Mouse (Mus musculus) retina, postnatal 1 day (tissue): ENCODE measurements at regions not wholly inside any gene's neighbourhood (a gene's known extent, or its start where the extent isn't known, plus 50 kb on each side); places are given as distances from the start of the nearest gene placed in this dataset.

Source experiments
- DNase-seq: peaks from one replicate; pipeline ENCODE4 v3.0.0-alpha.2; 2012

- peak; percentile 75 for DNase-seq
These were observed 119.2 kb downstream of the Syk start for GRCm38 (mm10) chr13:52702201-52702611.

GRCm38 (mm10) chr13:52703401-52704164 lies 120.6 kb downstream of the Syk start:
- no peak for DNase-seq

GRCm38 (mm10) chr13:52704673-52705072 lies 121.7 kb downstream of the Syk start:
- DNase-seq, result peak; percentile 77

- DNase-seq, result peak; percentile 25
These were observed 126.6 kb downstream of the Syk start for GRCm38 (mm10) chr13:52709580-52709979.

GRCm38 (mm10) chr13:52711713-52712369 lies 128.9 kb downstream of the Syk start:
- peak; percentile 90 for DNase-seq

GRCm38 (mm10) chr13:52721463-52721862 lies 138.5 kb downstream of the Syk start:
- no peak for DNase-seq

DNA sequence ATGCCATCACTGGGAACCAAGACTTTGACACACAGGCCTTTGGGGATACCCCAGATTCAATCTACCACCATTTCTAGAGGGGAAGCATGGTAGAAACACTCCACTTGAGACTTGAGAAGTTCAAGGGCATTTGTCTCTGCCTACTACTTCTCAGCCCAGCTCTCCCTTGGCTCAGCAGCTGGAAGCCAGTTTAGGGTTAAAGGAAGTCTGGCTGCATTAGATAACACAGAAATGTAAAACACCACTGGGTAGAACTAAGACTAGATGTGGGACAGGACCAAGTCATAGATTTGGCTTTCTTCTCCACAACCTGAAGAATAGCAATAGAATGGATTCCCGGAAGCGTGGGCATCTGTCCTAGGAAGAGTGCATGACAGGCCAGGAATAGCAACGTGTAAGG lies 139.7 kb downstream of the Syk start:
- DNase-seq, result no peak

- DNase-seq, result peak; percentile 47
These were observed 143.1 kb downstream of the Syk start for GRCm38 (mm10) chr13:52726043-52726442.

DNA sequence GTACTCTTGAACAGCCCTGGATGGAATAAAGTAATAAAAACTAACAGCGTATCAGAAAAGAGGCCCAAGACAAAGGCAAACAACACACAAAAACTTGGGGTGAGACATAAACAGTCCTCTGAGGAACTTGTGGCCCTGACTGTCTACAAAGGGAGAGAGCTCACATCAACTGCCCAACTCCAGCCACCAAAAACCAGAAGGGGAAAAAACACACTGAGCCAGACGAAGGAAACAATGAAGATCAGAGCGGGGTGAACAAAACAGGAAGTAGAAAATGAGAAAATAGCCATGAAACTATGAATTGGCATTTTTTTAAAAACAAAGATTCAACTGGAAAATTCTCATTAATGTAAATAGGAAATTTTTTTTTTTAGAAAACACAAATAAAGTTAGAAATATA lies 143.6 kb downstream of the Syk start:
- DNase-seq, result no peak

DNA sequence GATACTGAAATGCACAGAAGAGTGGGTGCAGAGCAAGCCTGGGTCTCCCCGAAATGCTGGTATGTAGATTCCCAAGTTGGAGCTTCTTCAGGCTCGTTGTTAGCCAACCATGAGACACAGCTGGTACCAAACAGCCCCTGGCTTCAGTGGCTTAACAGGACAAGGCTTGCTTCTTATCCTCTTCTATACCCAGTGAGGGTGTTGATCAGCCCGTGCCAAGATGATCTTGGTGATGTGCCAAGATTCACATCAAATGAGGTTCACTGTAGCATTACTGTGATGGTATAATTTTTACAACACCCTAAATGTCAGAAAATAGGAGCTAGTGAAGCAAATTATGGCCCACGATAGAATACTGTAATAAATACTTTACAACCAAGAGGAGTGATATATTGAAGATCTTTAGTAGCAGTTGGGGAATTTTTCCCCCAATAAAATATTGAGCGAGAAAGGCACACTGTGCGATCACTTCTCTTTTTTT lies 152.5 kb downstream of the Syk start:
- DNase-seq, result no peak

DNA sequence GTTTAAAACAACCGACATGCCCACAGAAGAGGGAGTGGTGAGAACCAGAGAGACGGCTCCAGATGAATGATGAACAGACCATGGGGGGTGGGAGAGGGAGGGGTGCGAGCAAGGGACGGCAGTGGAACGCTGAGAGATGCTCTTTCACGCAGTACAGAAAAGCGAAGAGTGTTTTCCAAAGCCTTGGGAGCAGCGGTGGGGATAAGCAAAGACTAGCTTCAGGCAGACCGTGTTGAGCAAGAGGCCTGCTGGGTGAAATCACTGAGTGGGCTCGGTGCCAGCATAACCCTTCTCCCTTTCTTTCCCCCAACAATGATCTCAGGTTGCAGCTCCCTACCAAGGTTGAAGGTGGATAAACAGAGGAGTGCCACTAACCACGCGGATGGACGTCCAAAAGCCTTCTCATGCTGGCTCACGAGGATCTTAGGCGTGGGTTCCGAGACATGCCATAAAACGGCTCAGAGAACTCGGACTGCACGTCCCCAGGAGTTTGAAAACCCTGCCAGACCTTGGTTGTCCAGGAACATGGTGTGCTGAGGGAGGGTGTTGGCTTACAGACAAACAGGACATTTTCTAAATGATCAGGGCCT lies 153.1 kb downstream of the Syk start:
- DNase-seq, result no peak

- DNase-seq, result no peak
These were observed 155.2 kb downstream of the Syk start for GRCm38 (mm10) chr13:52738095-52738660.

DNA sequence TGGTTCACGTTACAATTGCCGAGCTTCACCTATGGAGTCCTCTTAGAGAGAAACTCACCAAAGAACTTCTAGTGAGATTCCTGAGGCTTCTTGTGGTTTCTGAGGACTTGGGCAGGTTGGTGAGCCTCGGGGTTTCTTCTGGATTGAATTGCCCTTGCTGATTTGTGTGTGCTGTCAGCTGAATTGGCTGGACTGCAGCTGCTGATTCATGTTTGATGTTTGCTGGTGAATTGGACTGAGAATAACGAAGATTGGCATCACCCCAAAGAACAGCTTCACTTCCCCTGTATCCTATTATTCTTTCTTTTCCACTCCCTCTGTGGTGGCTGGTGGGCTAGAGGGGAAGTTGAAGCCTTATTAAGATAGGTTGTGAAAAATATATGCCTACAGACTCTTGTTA lies 158.4 kb downstream of the Syk start:
- DNase-seq, result no peak

DNA sequence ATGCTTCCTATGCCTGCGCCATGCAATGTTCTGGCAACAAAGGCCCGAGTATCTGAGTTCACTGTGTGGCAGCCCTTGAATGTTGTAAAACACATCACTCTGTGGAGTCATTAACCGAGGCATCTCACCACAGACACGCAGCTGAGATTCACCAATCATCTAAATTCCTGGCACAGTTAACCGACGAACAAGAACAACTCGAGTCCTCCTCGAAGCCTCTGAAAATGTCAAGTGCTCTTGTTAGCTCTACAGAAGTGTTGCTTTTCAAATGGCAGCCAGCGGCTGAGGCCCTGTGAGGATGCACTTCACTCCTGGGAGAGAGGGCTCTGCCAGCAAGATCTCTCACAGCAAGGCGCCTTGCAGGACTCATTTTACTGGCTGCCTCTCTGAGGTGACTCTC lies 173.0 kb downstream of the Syk start:
- no peak for DNase-seq

GRCm38 (mm10) chr13:52765508-52766181 lies 163.8 kb downstream of the Auh start:
- peak; percentile 73 for DNase-seq

- no peak for DNase-seq
These were observed 163.2 kb downstream of the Auh start for GRCm38 (mm10) chr13:52766236-52766635.

DNA sequence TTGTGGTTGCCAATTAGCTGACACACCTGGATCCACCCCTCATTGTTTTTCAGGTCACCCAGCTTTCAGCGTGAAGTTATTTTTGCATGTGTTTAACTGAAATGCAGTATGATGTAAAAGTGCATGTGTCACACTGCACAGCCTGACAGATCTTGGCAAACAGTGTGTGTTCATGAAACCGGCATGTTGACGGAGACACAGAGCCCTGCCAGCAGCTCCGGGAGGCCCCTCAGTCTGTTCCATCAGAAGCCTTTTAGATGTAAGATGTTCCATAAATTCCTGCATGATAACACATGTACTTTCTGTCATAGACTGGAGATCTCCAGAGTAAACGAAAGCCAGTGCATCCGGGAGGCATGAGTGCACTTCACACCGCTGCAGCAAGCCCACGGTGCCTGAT lies 159.5 kb downstream of the Auh start:
- no peak for DNase-seq

GRCm38 (mm10) chr13:52771518-52771917 lies 158.0 kb downstream of the Auh start:
- no peak for DNase-seq

- no peak for DNase-seq
These were observed 157.4 kb downstream of the Auh start for GRCm38 (mm10) chr13:52772081-52772480.

DNA sequence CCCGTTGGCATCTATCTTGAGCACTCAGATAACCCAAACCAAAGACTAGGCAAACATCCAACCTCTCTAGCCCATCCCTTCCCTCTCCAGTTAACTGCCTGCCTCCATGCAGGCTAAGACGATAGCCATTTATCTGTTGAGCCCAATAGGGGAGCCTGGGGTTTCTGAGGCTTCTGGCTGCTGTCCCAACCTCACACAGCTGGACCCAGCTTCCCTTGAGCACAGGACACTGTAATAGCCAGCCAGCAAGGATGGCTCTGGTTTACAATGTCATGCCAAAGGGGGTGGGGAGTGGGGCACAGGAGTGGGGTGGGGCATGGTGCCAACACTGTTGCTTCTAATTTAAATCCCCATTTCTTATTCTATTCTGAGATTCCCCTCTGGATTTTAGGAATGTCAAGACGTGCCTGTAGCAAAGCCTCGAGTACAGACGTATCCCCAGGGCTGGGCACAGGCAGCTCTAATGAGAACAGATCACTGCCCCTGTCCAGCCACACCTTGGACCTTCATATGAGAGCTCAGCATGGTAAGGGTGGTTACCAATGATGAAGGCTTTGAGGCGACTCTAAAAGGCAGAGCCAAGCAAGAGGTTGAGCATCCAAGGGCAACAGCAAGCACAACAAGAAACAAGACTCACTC lies 152.0 kb downstream of the Auh start:
- DNase-seq, result no peak

DNA sequence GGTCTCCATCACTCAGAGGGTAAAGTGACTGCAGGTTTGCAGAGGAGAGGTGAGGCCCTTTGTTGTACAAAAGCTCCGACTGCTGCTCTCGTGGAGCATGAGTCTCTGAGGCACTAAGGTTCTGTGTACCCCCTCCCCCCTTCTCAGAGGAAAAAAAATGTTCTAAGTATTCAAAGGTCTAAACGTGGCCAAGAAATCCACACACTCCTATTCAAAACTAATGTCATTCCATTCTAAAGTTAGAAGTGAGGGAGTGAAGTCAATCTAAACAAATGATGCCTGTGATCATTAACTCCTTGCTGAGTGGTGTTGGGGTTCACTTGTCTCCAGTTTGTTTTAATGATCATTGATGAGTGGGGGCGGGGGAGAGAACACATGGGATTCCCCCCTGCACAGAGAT lies 150.6 kb downstream of the Auh start:
- DNase-seq, result no peak
